Mouse (Mus musculus): ENCODE data around the gene Tmprss11g.

Tmprss11g gene

DNA sequence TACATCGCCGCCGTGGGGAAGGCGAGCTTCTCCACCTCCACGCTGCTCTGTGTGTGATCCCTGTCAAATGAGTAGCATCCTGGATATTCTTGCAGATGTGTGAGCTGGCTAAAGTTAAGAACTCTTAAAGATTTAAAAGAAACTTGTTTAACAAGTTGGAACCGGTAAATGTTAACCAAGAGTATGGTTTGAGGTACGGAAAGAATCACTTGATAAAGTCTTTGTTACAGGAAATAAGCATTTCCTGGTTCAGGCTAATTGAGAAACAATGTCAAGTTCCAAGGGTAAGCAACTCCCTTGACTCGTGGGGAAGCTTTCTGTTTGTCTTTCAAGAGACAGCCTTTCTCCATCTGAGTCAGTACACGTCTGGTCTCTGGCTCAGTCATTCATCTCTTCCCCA is at the start of gene Tmprss11g:
Tmprss11g (minus strand) TSS at position 101 of the 400 bp plus-strand sequence.
- DNase-seq: no peak

DNA sequence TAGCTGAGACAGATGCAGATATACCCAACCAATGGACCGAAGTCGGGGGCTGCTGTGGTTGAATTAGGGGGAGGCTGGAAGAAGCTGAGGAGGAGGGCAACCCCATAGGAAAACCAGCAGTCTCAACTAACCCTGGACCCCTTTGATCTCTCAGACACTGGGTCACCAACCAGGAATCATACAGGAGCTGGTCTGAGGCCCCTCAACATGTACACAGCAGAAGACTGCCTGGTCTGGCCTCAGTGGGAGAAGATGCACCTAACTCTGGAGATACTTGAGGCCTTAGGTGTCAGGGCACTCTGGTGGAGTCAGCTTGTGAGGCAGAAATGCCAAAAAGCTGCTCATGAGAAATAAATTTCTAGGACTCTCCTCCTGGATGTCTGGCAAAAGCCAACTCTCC is 28.3 kb upstream of the Tmprss11g start:
- DNase-seq: no peak

DNA sequence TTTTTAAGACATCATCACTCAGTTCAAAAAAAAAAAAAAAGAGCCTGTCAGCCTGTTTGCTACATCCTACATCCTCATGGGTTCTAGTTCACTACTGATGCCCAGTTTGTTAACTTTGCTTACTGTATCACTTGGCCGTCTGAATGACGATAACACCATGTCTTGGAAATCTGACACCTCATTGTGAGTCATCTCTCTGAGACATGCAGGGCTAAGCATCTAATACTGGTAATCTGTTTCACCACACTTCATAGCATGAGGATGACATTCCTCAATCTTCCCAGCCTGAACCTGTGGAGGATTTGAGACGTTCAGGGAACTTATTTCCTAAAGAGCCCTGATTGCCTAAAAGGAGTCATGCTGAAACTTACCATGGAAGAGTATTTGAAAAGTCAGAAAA is 22.2 kb upstream of the Tmprss11g start:
- no peak for DNase-seq

GRCm38 (mm10) chr5:86528725-86529124 is 10.3 kb upstream of the Tmprss11g start:
- no peak for DNase-seq

DNA sequence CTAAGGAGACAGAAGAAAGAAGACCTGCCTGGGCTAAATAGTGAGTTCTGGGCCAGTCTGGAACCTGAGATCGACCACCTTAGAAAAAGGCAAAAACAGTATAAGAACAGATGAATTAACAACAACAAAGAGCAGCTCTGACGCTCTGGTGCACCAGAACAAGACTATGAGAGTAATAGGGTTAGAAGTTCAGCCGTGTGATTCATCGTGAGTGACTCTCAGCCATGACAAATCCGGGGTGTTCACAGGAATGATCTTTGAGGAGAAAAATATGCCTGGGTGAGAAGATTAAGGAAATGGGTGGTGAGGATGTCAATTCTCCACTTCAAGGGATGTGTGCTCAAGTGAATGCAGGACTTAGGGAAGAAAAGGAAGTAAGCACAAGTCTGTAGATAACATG is 6.9 kb downstream of the Tmprss11g start:
- DNase-seq: no peak

DNA sequence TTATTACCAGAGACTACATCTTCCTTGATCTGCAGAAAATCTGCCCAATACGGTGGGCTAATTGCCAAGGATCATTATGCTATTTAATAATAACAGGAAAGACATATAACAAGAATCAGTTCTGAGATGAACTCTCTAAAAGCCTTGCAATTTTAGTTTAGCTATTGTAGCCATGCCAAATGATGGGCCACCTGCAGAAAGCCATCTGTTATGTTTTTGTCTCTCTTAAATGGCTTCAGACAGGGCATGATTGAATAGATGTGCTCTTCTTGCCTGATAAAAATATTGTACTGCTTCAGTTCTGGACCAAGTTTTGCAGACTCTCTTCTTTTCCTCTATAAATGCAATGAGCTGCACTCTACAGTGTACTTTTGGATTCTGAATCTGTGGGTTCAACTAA is 24.9 kb downstream of the Tmprss11g start:
- no peak for DNase-seq

- DNase-seq: no peak
These were observed 35.8 kb downstream of the Tmprss11g start for GRCm38 (mm10) chr5:86482562-86482961.

DNA sequence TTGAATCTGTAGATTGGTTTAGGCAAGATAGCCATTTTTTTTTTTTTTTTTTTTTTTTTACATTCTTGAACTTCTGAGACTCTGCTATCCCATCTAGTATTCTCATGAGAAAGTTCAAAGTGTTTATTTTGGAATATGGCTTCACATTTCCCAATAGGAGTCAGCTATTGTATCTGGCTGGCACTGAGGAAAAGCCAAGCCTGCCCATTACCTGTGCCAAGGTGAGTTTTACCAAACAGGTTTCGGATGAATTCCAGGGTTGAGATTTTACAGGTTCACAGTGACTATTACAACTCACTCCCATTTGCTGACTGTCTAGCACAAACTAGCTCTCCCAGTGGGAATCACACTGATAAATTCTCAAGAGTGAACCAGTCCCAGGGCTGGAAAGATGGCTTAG is 36.4 kb downstream of the Tmprss11g start:
- DNase-seq: no peak

DNA sequence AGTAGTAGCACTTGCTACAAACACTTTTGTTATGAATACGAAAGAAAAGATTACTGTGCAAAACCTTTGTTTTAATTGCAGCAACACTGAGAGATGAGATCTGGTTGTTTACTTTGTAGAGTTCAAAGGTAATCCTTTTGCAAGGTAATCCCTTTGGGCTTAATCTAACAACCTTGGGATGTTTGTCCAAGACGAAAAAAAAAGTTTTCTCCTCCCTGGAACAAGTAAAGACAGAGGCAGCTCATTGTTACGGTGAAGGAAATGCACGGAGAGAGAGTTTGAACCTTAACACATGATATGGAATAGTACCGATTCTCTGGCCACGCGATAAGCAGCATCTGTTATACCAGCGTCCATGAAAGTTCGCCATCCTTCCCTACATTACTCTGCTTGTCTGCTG is 44.5 kb downstream of the Tmprss11g start:
- DNase-seq: no peak

DNA sequence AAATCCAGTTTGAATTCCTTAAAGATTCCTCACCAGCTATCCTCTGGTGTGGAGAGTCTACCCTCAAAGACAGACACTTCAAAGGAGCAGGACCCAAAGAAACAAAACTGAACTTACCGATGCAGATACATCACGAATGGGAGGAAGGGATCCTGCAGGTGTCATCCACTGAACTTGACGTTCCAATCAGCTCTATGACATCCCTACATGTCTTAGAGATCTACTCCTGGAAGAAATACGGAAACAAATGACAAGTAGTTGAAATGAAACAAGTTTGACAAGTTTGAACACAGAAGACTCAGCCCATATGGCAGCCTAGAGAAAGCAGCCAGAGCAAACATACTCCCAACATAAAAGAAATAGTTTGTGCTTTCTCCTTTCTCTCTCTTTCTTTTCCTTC is 49.5 kb downstream of the Tmprss11g start, which contains the start of gene Tmprss11a:
Tmprss11a (minus strand) TSS at position 101 of the 400 bp plus-strand sequence.
- no peak for DNase-seq

DNA sequence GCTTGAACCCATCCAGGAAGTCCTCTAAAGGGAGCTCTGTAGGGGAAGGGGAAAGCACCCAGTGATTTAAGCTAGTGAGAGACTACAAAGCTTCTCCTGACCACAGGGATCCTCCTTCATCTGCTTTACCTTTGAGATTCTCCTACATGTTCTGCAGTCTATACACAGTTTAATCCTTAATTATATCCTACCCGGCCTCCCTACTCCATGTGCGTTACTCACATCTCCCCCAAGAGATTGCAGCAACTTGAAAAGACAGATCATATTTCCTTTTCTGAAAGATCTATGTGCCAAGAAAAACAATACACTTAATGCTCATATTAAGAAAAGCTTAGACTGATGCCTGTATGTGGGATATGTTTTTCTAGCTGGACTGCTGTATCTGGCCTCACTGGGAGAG is 79.1 kb downstream of the Tmprss11g start:
- no peak for DNase-seq

GRCm38 (mm10) chr5:86438548-86438947 is 79.9 kb downstream of the Tmprss11g start:
- DNase-seq: no peak

Data from kidney, postnatal 14 days (tissue).